Mouse (Mus musculus): ENCODE measurements around the gene Tax1bp1.
"Not testable (repeated sequence)": the region's sequence is repeated elsewhere in the genome, so short reads cannot be mapped to it uniquely, and the experiment has no call there.

Tax1bp1 gene

GRCm38 (mm10) chr6:52713104-52713896 is at the start of gene Tax1bp1:
TSS of gene Tax1bp1 (plus strand) at chr6:52713729.
- peak; percentile 87 for DNase-seq

- no peak for DNase-seq
These were observed 45.9 kb upstream of the Tax1bp1 start for GRCm38 (mm10) chr6:52667641-52668040.

- not testable (repeated sequence) for DNase-seq
These were observed 43.7 kb upstream of the Tax1bp1 start for GRCm38 (mm10) chr6:52669878-52670277.

GRCm38 (mm10) chr6:52671791-52672190 is 41.7 kb upstream of the Tax1bp1 start:
- DNase-seq = no peak

GRCm38 (mm10) chr6:52672539-52672938 is 41.0 kb upstream of the Tax1bp1 start:
- no peak for DNase-seq

GRCm38 (mm10) chr6:52673706-52674105 is 39.8 kb upstream of the Tax1bp1 start:
- DNase-seq = no peak

- peak; percentile 10 for DNase-seq
These were observed 39.0 kb upstream of the Tax1bp1 start for GRCm38 (mm10) chr6:52674541-52674940.

GRCm38 (mm10) chr6:52675222-52675921 is 38.2 kb upstream of the Tax1bp1 start:
- DNase-seq = no peak

- not testable (repeated sequence) for DNase-seq
These were observed 36.0 kb upstream of the Tax1bp1 start for GRCm38 (mm10) chr6:52677534-52677933.

- no peak for DNase-seq
These were observed 34.0 kb upstream of the Tax1bp1 start for GRCm38 (mm10) chr6:52679565-52679964.

- DNase-seq = no peak
These were observed 33.0 kb upstream of the Tax1bp1 start for GRCm38 (mm10) chr6:52680458-52681032.

GRCm38 (mm10) chr6:52681847-52682485 is 31.6 kb upstream of the Tax1bp1 start:
- no peak for DNase-seq

GRCm38 (mm10) chr6:52682607-52683006 is 30.9 kb upstream of the Tax1bp1 start:
- no peak for DNase-seq

- no peak for DNase-seq
These were observed 26.5 kb upstream of the Tax1bp1 start for GRCm38 (mm10) chr6:52686901-52687500.

- DNase-seq = no peak
These were observed 23.2 kb upstream of the Tax1bp1 start for GRCm38 (mm10) chr6:52690365-52690764.

- DNase-seq = no peak
These were observed 21.7 kb upstream of the Tax1bp1 start for GRCm38 (mm10) chr6:52691800-52692199.

GRCm38 (mm10) chr6:52692451-52693063 is 21.0 kb upstream of the Tax1bp1 start:
- DNase-seq = no peak

GRCm38 (mm10) chr6:52697964-52698535 is 15.5 kb upstream of the Tax1bp1 start:
- DNase-seq = no peak

- no peak for DNase-seq
These were observed 14.5 kb upstream of the Tax1bp1 start for GRCm38 (mm10) chr6:52699050-52699449.

- no peak for DNase-seq
These were observed 13.6 kb upstream of the Tax1bp1 start for GRCm38 (mm10) chr6:52699899-52700298.

- DNase-seq = no peak
These were observed 10.3 kb upstream of the Tax1bp1 start for GRCm38 (mm10) chr6:52703263-52703662.

- no peak for DNase-seq
These were observed 8.2 kb upstream of the Tax1bp1 start for GRCm38 (mm10) chr6:52705280-52705679.

Data from right cerebral cortex, postnatal 4 days (tissue).